Mouse (Mus musculus): ENCODE measurements around the gene Gm20388.

DNA sequence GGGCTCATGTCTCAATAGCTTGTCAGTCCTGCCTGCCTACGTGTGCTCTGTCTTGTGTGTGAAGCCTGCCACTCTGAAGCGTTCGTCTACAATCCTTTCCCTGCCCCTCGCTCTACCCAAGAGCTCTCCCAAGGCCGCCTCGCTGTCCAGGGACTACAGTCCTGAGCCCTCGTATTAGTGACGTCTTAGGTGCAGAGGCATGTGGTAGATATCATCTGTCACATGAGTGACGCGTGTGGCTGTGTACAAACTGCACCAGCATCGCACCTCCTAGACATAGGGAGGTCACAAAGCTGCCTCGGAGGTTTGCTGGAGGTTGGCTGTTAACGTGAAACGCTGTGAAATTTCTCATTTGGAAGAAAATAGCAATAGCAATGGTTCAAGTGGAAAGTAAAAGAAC is 1806.9 kb downstream of the Gm20388 start:
- TF ChIP-seq CHD2 (IDR thresholded peaks at IDR 0.05; ENCODE audit: low read depth, low read length) (no peak), MAFK (IDR thresholded peaks at IDR 0.05; ENCODE audit: insufficient read depth, low read depth, low read length) (no peak), ZNF384 (IDR thresholded peaks at IDR 0.05; ENCODE audit: low read depth, low read length) (no peak), HCFC1 (IDR thresholded peaks at IDR 0.05; ENCODE audit: borderline replicate concordance, insufficient read depth, low read length) (no peak)
